Mouse (Mus musculus): Measurements from ENCODE around the gene Upf1.

The Upf1 gene

GRCm38 (mm10) chr8:70329124-70329834, 23.8 kb downstream of the Upf1 start, which contains the start of gene Gdf1:
TSS of gene Gdf1 (plus strand) at chr8:70329817.
- in situ Hi-C loops (cut with MboI, MseI) = no loop called here

- in situ Hi-C loops (cut with MboI, MseI) = no loop called here
These were observed 25.6 kb downstream of the Upf1 start for GRCm38 (mm10) chr8:70327512-70327911.

- in situ Hi-C loops (cut with MboI, MseI) = no loop called here
These were observed 29.4 kb downstream of the Upf1 start for GRCm38 (mm10) chr8:70323716-70324115.

GRCm38 (mm10) chr8:70317872-70318271, 35.2 kb downstream of the Upf1 start:
- in situ Hi-C loops (cut with MboI, MseI) = no loop called here

GRCm38 (mm10) chr8:70316511-70317504, 36.3 kb downstream of the Upf1 start:
- in situ Hi-C loops (cut with MboI, MseI) = no loop called here

- in situ Hi-C loops (cut with MboI, MseI) = no loop called here
These were observed 37.2 kb downstream of the Upf1 start, which contains the start of gene Cers1 for GRCm38 (mm10) chr8:70315624-70316510. TSS of gene Cers1 (plus strand) at chr8:70315775.

- in situ Hi-C loops (cut with MboI, MseI) = no loop called here
These were observed 39.7 kb downstream of the Upf1 start for GRCm38 (mm10) chr8:70313399-70313798.

- in situ Hi-C loops (cut with MboI, MseI) = no loop called here
These were observed 43.8 kb downstream of the Upf1 start for GRCm38 (mm10) chr8:70309311-70309710.

GRCm38 (mm10) chr8:70302901-70303300, 50.2 kb downstream of the Upf1 start:
- in situ Hi-C loops (cut with MboI, MseI) = no loop called here

- in situ Hi-C loops (cut with MboI, MseI) = no loop called here
These were observed 50.7 kb downstream of the Upf1 start, which contains the start of the genes Ddx49 and Cope for GRCm38 (mm10) chr8:70302358-70302890. TSS of gene Ddx49 (minus strand) at chr8:70302489. TSS of gene Cope (plus strand) at chr8:70302518.

- in situ Hi-C loops (cut with MboI, MseI) = no loop called here
These were observed 52.2 kb downstream of the Upf1 start for GRCm38 (mm10) chr8:70300881-70301280.

GRCm38 (mm10) chr8:70293988-70294405, 59.1 kb downstream of the Upf1 start:
- in situ Hi-C loops (cut with MboI, MseI) = no loop called here

- in situ Hi-C loops (cut with MboI, MseI) = no loop called here
These were observed 66.3 kb downstream of the Upf1 start for GRCm38 (mm10) chr8:70286737-70287136.

- in situ Hi-C loops (cut with MboI, MseI) = no loop called here
These were observed 67.8 kb downstream of the Upf1 start for GRCm38 (mm10) chr8:70285304-70285703.

GRCm38 (mm10) chr8:70284421-70284820, 68.7 kb downstream of the Upf1 start:
- in situ Hi-C loops (cut with MboI, MseI) = no loop called here

GRCm38 (mm10) chr8:70283136-70284077, 69.7 kb downstream of the Upf1 start:
- in situ Hi-C loops (cut with MboI, MseI) = no loop called here

- in situ Hi-C loops (cut with MboI, MseI) = no loop called here
These were observed 70.4 kb downstream of the Upf1 start, which contains the start of gene Homer3 for GRCm38 (mm10) chr8:70282603-70283135. TSS of gene Homer3 (plus strand) at chr8:70282827.

Measured in T-helper 2 cell (primary cell).